32 mouse cellular contexts compared by ENCODE assay signal in genomic region chr17:24449507-24449906, GRCm38 (mm10). TPM values are rescaled to one million over a fixed set of nuclear protein-coding genes. Genes with fewer than 3 reads are reported as not detected.
"Had no signal": no experiment of that assay in that cellular context is flagged by ENCODE, and none has a peak within 500 bp of the region (broad histone marks: within the 10 kb centered on the region; RNA-seq: fewer than 3 reads in every experiment).

No protein-coding gene starts in this region.

- DNase-seq: cerebellum, adult 2 months; cerebellum, adult 8-10 months; cerebellum, adult 9-10 months; cerebellum, adult 9-11 months; cerebellum, postnatal 10 days; cerebellum, postnatal 14 days; cerebellum, postnatal 25 days; cerebellum, postnatal 36 days; embryo, embryonic 11 days; forebrain, postnatal 0 days; gastrocnemius, adult 2 months; gastrocnemius, postnatal 10 days; gastrocnemius, postnatal 14 days; gastrocnemius, postnatal 25 days; gastrocnemius, postnatal 36 days; heart, adult 18-20 months; heart, adult 2 months had no signal

- H3K4me2 ChIP-seq: embryonic facial prominence, embryonic 12.5 days; embryonic facial prominence, embryonic 13.5 days; embryonic facial prominence, embryonic 15.5 days; forebrain, embryonic 12.5 days; forebrain, embryonic 13.5 days; forebrain, embryonic 15.5 days had no signal

- H3K4me3 ChIP-seq: embryonic facial prominence, embryonic 10.5 days; embryonic facial prominence, embryonic 12.5 days; embryonic facial prominence, embryonic 13.5 days; embryonic facial prominence, embryonic 15.5 days; erythroblast, embryonic 14.5 days; forebrain, embryonic 10.5 days; forebrain, embryonic 12.5 days; forebrain, embryonic 13.5 days; forebrain, embryonic 15.5 days; gastrocnemius, adult 2 months; heart, adult 2 months had no signal

- ATAC-seq: forebrain, embryonic 13.5 days; forebrain, embryonic 14.5 days; forebrain, embryonic 15.5 days; forebrain, embryonic 16.5 days; forebrain, postnatal 0 days had no signal

- H3K27ac ChIP-seq: embryonic facial prominence, embryonic 10.5 days; embryonic facial prominence, embryonic 12.5 days; embryonic facial prominence, embryonic 13.5 days; embryonic facial prominence, embryonic 15.5 days; forebrain, embryonic 10.5 days; forebrain, embryonic 12.5 days; forebrain, embryonic 13.5 days; forebrain, embryonic 15.5 days; gastrocnemius, adult 2 months; heart, adult 2 months had no signal

- H3K9me3 ChIP-seq: embryonic facial prominence, embryonic 10.5 days; embryonic facial prominence, embryonic 12.5 days; embryonic facial prominence, embryonic 13.5 days; embryonic facial prominence, embryonic 15.5 days; forebrain, embryonic 10.5 days; forebrain, embryonic 12.5 days; forebrain, embryonic 13.5 days; forebrain, embryonic 15.5 days had no signal

- H3K27me3 ChIP-seq: embryonic facial prominence, embryonic 12.5 days; embryonic facial prominence, embryonic 13.5 days; embryonic facial prominence, embryonic 15.5 days; forebrain, embryonic 12.5 days; forebrain, embryonic 13.5 days; forebrain, embryonic 15.5 days had no signal

RNA-seq across cellular contexts. Expression of gene Bricd5, which starts 24.2 kb away (rescaled TPM):
- total RNA-seq: common myeloid progenitor, adult 5-6 weeks; gastrocnemius, adult 2 months; gastrocnemius, adult 8-10 months; gastrocnemius, postnatal 25 days; granulocyte monocyte progenitor cell, adult 5-6 weeks; heart, adult 18-20 months; heart, adult 2 months had no signal
- polyA plus RNA-seq: embryonic facial prominence, embryonic 11.5 days; embryonic facial prominence, embryonic 12.5 days; embryonic facial prominence, embryonic 13.5 days; erythroblast, embryonic 14.5 days; forebrain, embryonic 12.5 days; forebrain, embryonic 15.5 days; heart, adult 2 months had no signal
